Mouse (Mus musculus): ENCODE measurements around the gene Trappc10.

GRCm38 (mm10) chr10:78238297-78238696 is 6.1 kb downstream of the Trappc10 start:
- no peak for TF ChIP-seq POLR2A (IDR thresholded peaks at IDR 0.05; ENCODE audit: low read depth, low read length)
- no peak for TF ChIP-seq CTCF (IDR thresholded peaks at IDR 0.05; ENCODE audit: extremely low read depth, insufficient read depth, insufficient read length, insufficient replicate concordance)

Data from spleen, adult 2 months (tissue).